Mouse (Mus musculus) heart, adult 2 months (tissue): Measurements from ENCODE around the gene Eif2ak1. TPM values are rescaled to one million over a fixed set of nuclear protein-coding genes. Genes with fewer than 3 reads are reported as not detected.

Source experiments
- DNase-seq, 2 experiments: peaks; one replicate each; pipeline ENCODE4 v3.0.0; 2021
- H3K27ac ChIP-seq: fragments of 200-600 bp; 2 replicates; pipeline ENCODE4 v1.8.1; 2022
- H3K27me3 ChIP-seq: fragments of 200-500 bp; 2 replicates; pipeline ENCODE4 v1.6.1; 2012; ENCODE audit warnings: mild to moderate bottlenecking, low read length, inconsistent platforms, mixed read lengths; ENCODE audit not compliant: control insufficient read depth, insufficient read depth
- H3K36me3 ChIP-seq: fragments of 200-500 bp; 2 replicates; pipeline ENCODE4 v1.6.1; 2012; ENCODE audit warnings: low read length, inconsistent platforms; ENCODE audit not compliant: control insufficient read depth, insufficient read depth
- H3K4me1 ChIP-seq: fragments of 200-500 bp; 2 replicates; pipeline ENCODE4 v1.6.1; 2011; ENCODE audit warnings: low read length; ENCODE audit not compliant: control insufficient read depth, insufficient read depth
- H3K4me3 ChIP-seq: fragments of 200-600 bp; 2 replicates; pipeline ENCODE4 v1.8.1; 2022
- H3K79me2 ChIP-seq: fragments of 200-500 bp; replicated peaks from 2 replicates; pipeline ENCODE4 v1.6.1; 2012; ENCODE audit warnings: mild to moderate bottlenecking, inconsistent platforms, low read length, moderate library complexity, mixed read lengths; ENCODE audit not compliant: control insufficient read depth, insufficient read depth
- H3K9ac ChIP-seq: fragments of 200-500 bp; 2 replicates; pipeline ENCODE4 v1.6.1; 2012; ENCODE audit warnings: low read depth, mild to moderate bottlenecking, control low read depth, inconsistent platforms, low read length, mixed read lengths
- EP300 ChIP-seq: fragments of 200-500 bp; IDR thresholded peaks from 2 replicates; pipeline ENCODE4 v1.6.1; 2011; ENCODE audit warnings: low read depth, low read length, control low read depth; ENCODE audit not compliant: insufficient read depth
- WGBS: fragments of 180-500 bp; shearing (Covaris S2); methylation state at CpG from one replicate; pipeline ENCODE4 v1.1.7; 2018; 5-methylcytosine and 5-hydroxymethylcytosine counted together
- intact Hi-C: fragments of 180-260 bp; cut with DNase I; formaldehyde crosslinking; loops from one replicate; pipeline ENCODE4 v1.15.1; 2025
- polyA plus RNA-seq: library from polyadenylated mRNA; depleted of rRNA; stranded (reverse); fragments of >200 nt; gene quantifications from 2 replicates; pipeline ENCODE4 v1.2.3, GENCODE M21; 2012; rRNA removed
- total RNA-seq, 2 experiments: library from RNA; stranded (reverse); gene quantifications; 2 replicates each; pipeline ENCODE4 v1.2.3; 2021

Gene Eif2ak1
- total and polyA plus RNA-seq, 3 experiments = 11.9 to 21.4 (median 19.2) TPM

DNA sequence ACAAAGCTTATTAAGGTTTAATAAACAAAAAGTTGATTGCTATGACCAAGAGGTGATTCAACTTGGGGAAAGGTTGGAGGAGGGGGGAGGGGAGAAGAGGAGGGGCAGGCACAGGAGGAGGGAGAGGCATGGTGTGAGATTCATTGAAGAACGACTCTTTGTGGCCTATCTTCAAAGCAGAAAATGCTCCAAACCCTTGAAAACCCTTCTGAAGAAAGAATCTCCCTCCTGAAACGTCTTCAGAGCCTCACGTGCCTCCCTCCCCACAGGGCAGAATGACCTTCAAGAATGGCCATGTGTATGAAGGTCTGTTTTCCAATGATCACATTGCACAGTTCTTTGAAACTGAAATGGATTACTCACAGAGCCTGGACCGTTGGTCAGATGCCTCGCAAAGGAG lies 132.4 kb downstream of the Eif2ak1 start:
- no peaks in the 10 kb centered on the region for H3K79me2 ChIP-seq
- intact Hi-C loops = no loop called here
- no peak for TF ChIP-seq EP300
- DNase-seq = no peak
- no peaks in the 10 kb centered on the region for H3K27me3 ChIP-seq
- no peaks in the 10 kb centered on the region for H3K36me3 ChIP-seq
- no peak overlapping the region for H3K9ac ChIP-seq
- 49% methylated on average over 5 of the region's 5 CpGs for WGBS
- H3K4me3 ChIP-seq = no peak overlapping the region
- H3K4me1 ChIP-seq = no peaks in the 10 kb centered on the region
- no peak overlapping the region for H3K27ac ChIP-seq

Other genes with a start within 250 kb of the Eif2ak1 start
- 10 to 100 TPM; 26.1 to 44.6 TPM for gene Cyth3, start 195.3 kb upstream of the Eif2ak1 start, total RNA-seq
- 25.1 and 39.2 TPM in 2 replicates for gene Cyth3, start 195.3 kb upstream of the Eif2ak1 start, polyA plus RNA-seq
- gene Usp42, start 85.5 kb upstream of the Eif2ak1 start, total RNA-seq = 1 to 10 TPM; 5.3 to 6.2 TPM
- 2.5 and 3.9 TPM in 2 replicates for gene Usp42, start 85.5 kb upstream of the Eif2ak1 start, polyA plus RNA-seq
- not detected for gene Ankrd61, start 79.9 kb downstream of the Eif2ak1 start, total RNA-seq
- gene Ankrd61, start 79.9 kb downstream of the Eif2ak1 start, polyA plus RNA-seq = 0.10 and 0.23 TPM in 2 replicates
- gene Aimp2, start 92.1 kb downstream of the Eif2ak1 start, total RNA-seq = 10 to 100 TPM; 30.4 to 32.5 TPM
- 40.6 and 50.4 TPM in 2 replicates for gene Aimp2, start 92.1 kb downstream of the Eif2ak1 start, polyA plus RNA-seq
- 1 to 10 TPM; 3.3 to 3.5 TPM for gene Pms2, start 92.2 kb downstream of the Eif2ak1 start, total RNA-seq
- 1.5 and 3.9 TPM in 2 replicates for gene Pms2, start 92.2 kb downstream of the Eif2ak1 start, polyA plus RNA-seq
- not detected for gene Gm42421, start 110.4 kb downstream of the Eif2ak1 start, total RNA-seq
- gene Gm42421, start 110.4 kb downstream of the Eif2ak1 start, polyA plus RNA-seq = 0.18 and 0.32 TPM in 2 replicates
- gene Rsph10b, start 115.2 kb downstream of the Eif2ak1 start, total RNA-seq = under 1 TPM in 1 of 2 experiments, not detected in 1; 0.30 TPM
- gene Rsph10b, start 115.2 kb downstream of the Eif2ak1 start, polyA plus RNA-seq = 0.47 and 0.50 TPM in 2 replicates
- gene Ccz1, start 197.1 kb downstream of the Eif2ak1 start, total RNA-seq = 10 to 100 TPM; 25.0 to 29.6 TPM
- gene Ccz1, start 197.1 kb downstream of the Eif2ak1 start, polyA plus RNA-seq = 9.3 and 16.7 TPM in 2 replicates
- gene Ocm, start 208.9 kb downstream of the Eif2ak1 start, total RNA-seq = not detected
- gene Ocm, start 208.9 kb downstream of the Eif2ak1 start, polyA plus RNA-seq = not detected in 2 replicates